Mouse (Mus musculus): ENCODE results near the gene Pdcd1lg2.

The Pdcd1lg2 gene

GRCm38 (mm10) chr19:29410619-29411018 lies at the start of gene Pdcd1lg2:
Gene Pdcd1lg2, plus strand, starts transcription at chr19:29410919.
- DNase-seq (ENCODE audit: low spot score in 2 of 2), result no peak

- peak; percentile 73 to 78 for DNase-seq (ENCODE audit: low spot score in 2 of 2)
Observed at GRCm38 (mm10) chr19:29361468-29362130, 49.1 kb upstream of the Pdcd1lg2 start.

- DNase-seq (ENCODE audit: low spot score in 2 of 2), result no peak
Observed at GRCm38 (mm10) chr19:29362173-29362930, 48.4 kb upstream of the Pdcd1lg2 start.

- DNase-seq (ENCODE audit: low spot score in 2 of 2), result no peak
Observed at GRCm38 (mm10) chr19:29363557-29363956, 47.2 kb upstream of the Pdcd1lg2 start.

- DNase-seq (ENCODE audit: low spot score in 2 of 2), result no peak
Observed at GRCm38 (mm10) chr19:29364076-29364475, 46.6 kb upstream of the Pdcd1lg2 start.

GRCm38 (mm10) chr19:29365105-29365504 lies 45.6 kb upstream of the Pdcd1lg2 start:
- DNase-seq (ENCODE audit: low spot score in 2 of 2), result peak in 1 of 2 experiments; percentile 41

- DNase-seq (ENCODE audit: low spot score in 2 of 2), result no peak
Observed at GRCm38 (mm10) chr19:29366226-29366968, 44.3 kb upstream of the Pdcd1lg2 start.

- peak; percentile 75 to 82 for DNase-seq (ENCODE audit: low spot score in 2 of 2)
Observed at GRCm38 (mm10) chr19:29366969-29367622, 43.6 kb upstream of the Pdcd1lg2 start, which contains the start of the genes Plgrkt and Cd274. Gene Plgrkt, minus strand, starts transcription at chr19:29367390. Gene Cd274, plus strand, starts transcription at chr19:29367455.

- DNase-seq (ENCODE audit: low spot score in 2 of 2), result no peak
Observed at GRCm38 (mm10) chr19:29368041-29368440, 42.7 kb upstream of the Pdcd1lg2 start.

- DNase-seq (ENCODE audit: low spot score in 2 of 2), result no peak
Observed at GRCm38 (mm10) chr19:29368671-29369309, 41.9 kb upstream of the Pdcd1lg2 start.

GRCm38 (mm10) chr19:29370112-29370511 lies 40.6 kb upstream of the Pdcd1lg2 start:
- DNase-seq (ENCODE audit: low spot score in 2 of 2), result no peak

GRCm38 (mm10) chr19:29370545-29371283 lies 40.0 kb upstream of the Pdcd1lg2 start:
- DNase-seq (ENCODE audit: low spot score in 2 of 2), result no peak

GRCm38 (mm10) chr19:29371284-29372081 lies 39.2 kb upstream of the Pdcd1lg2 start:
- DNase-seq (ENCODE audit: low spot score in 2 of 2), result no peak

GRCm38 (mm10) chr19:29372138-29372537 lies 38.6 kb upstream of the Pdcd1lg2 start:
- DNase-seq (ENCODE audit: low spot score in 2 of 2), result no peak

GRCm38 (mm10) chr19:29372621-29373020 lies 38.1 kb upstream of the Pdcd1lg2 start:
- DNase-seq (ENCODE audit: low spot score in 2 of 2), result no peak

- DNase-seq (ENCODE audit: low spot score in 2 of 2), result no peak
Observed at GRCm38 (mm10) chr19:29373438-29373837, 37.3 kb upstream of the Pdcd1lg2 start.

GRCm38 (mm10) chr19:29374947-29375346 lies 35.8 kb upstream of the Pdcd1lg2 start:
- DNase-seq (ENCODE audit: low spot score in 2 of 2), result no peak

GRCm38 (mm10) chr19:29376382-29376781 lies 34.3 kb upstream of the Pdcd1lg2 start:
- no peak for DNase-seq (ENCODE audit: low spot score in 2 of 2)

GRCm38 (mm10) chr19:29379839-29380603 lies 30.7 kb upstream of the Pdcd1lg2 start:
- DNase-seq (ENCODE audit: low spot score in 2 of 2), result no peak

Data from spleen, postnatal 14 days (tissue).